ENCODE assay signal across 8 mouse cellular contexts in genomic region chr9:41078198-41078597, GRCm38 (mm10).
A peak's percentile ranks its signal among the peaks of the same experiment; 100 is the strongest.
DNase-seq lines count a peak whose midpoint lies in the region; ATAC-seq and TF ChIP-seq lines count a peak whose summit lies in the region.

No protein-coding gene starts in this region.

- H3K9ac ChIP-seq in hindbrain, embryonic 12.5 days: no peak overlapping the region
- no peak overlapping the region for H3K9ac ChIP-seq in midbrain, embryonic 16.5 days (ENCODE audit: low read depth, low read length)

- H3K36me3 ChIP-seq in hindbrain, embryonic 12.5 days: no peaks in the 10 kb centered on the region
- H3K36me3 ChIP-seq in midbrain, embryonic 16.5 days (ENCODE audit: control insufficient read depth, insufficient read depth, low read length): no peaks in the 10 kb centered on the region

- WGBS in hindbrain, embryonic 12.5 days: 60% methylated on average over 4 of the region's 4 CpGs
- WGBS in midbrain, embryonic 16.5 days: 53% methylated on average over 4 of the region's 4 CpGs

- no peak for TF ChIP-seq CTCF in Patski (IDR thresholded peaks at IDR 0.05)

- H3K4me3 ChIP-seq in hindbrain, embryonic 12.5 days: no peak overlapping the region
- no peak overlapping the region for H3K4me3 ChIP-seq in midbrain, embryonic 16.5 days (ENCODE audit: low read depth, low read length)

- H3K4me2 ChIP-seq in hindbrain, embryonic 12.5 days (replicated peaks): no peak overlapping the region
- H3K4me2 ChIP-seq in midbrain, embryonic 16.5 days (ENCODE audit: low read length): no peak overlapping the region

- POLR2A ChIA-PET in Patski (lab: Charles Lee): no interaction called here

- no peaks in the 10 kb centered on the region for H3K27me3 ChIP-seq in Patski
- H3K27me3 ChIP-seq in hindbrain, embryonic 12.5 days: no peaks in the 10 kb centered on the region
- no peaks in the 10 kb centered on the region for H3K27me3 ChIP-seq in midbrain, embryonic 16.5 days (ENCODE audit: control insufficient read depth, insufficient read depth, low read depth, low read length)

- H3K27ac ChIP-seq in hindbrain, embryonic 12.5 days: peak overlapping the region; percentile 40; the same call in 1 of the 2 replicates
- H3K27ac ChIP-seq in midbrain, embryonic 16.5 days (ENCODE audit: low read length): peak overlapping the region; percentile 21; the same call in 1 of the 2 replicates

- H3K4me1 ChIP-seq in hindbrain, embryonic 12.5 days: peaks cover 39% of the 10 kb centered on the region
- H3K4me1 ChIP-seq in midbrain, embryonic 16.5 days (ENCODE audit: control insufficient read depth, insufficient read depth, low read length): peaks cover 18% of the 10 kb centered on the region

- in situ Hi-C loops in Patski (cut with MboI; ENCODE audit: low pct_unique_long_range_greater_than_20kb): no loop called here

- H3K9me3 ChIP-seq in hindbrain, embryonic 12.5 days (replicated peaks): no peaks in the 10 kb centered on the region
- no peaks in the 10 kb centered on the region for H3K9me3 ChIP-seq in midbrain, embryonic 16.5 days (replicated peaks; ENCODE audit: control insufficient read depth, low read length, poor library complexity, severe bottlenecking)

- CTCF ChIA-PET in Patski (lab: Charles Lee): interaction anchor here (1.1 kb wide), 1 partner anchor 23 kb away, joined by 4 read pairs; no protein-coding TSS in a partner anchor

- peak; percentile 57 for DNase-seq in layer of hippocampus, adult 11-12 months (ENCODE audit: low spot score)
- DNase-seq in layer of hippocampus, adult 9-10 months (ENCODE audit: low spot score): no peak
- DNase-seq in Patski (ENCODE audit: low read depth, low spot score): peak; percentile 62
- no peak for DNase-seq in adrenal gland, adult 2 months
- no peak for DNase-seq in retina, embryonic 14.5 days (ENCODE audit: low spot score)
- DNase-seq in adrenal gland, adult (ENCODE audit: inconsistent age in 2 of 2, low spot score in 1 of 2): no peak

- peak; percentile 54 for ATAC-seq in Patski
- 0 out of 2 replicates have a peak, but pooled peaks have one; percentile 26 for ATAC-seq in hindbrain, embryonic 12.5 days (ENCODE audit: low FRiP score)
- peak; percentile 26; the same call in 1 of the 2 replicates for ATAC-seq in midbrain, embryonic 16.5 days

Comparison
In these comparisons a context has a peak if more than half of its experiments do, and no peak if none do; other contexts are left out.
1. DNase-seq: peak in layer of hippocampus, adult 11-12 months (single experiment) and Patski (single experiment); none in layer of hippocampus, adult 9-10 months (single experiment), adrenal gland, adult 2 months (single experiment), retina, embryonic 14.5 days (single experiment) and adrenal gland, adult (0 of 2).
2. Peak in every context shown above with its lines, with median percentiles within 50 percentile points of each other: ATAC-seq.